In genomic region chr3:53080710-53081109, GRCm38 (mm10) we compare ENCODE assay signal across 27 mouse cellular contexts. TPM values are rescaled to one million over a fixed set of nuclear protein-coding genes. Genes with fewer than 3 reads are reported as not detected.
"Had no signal": no experiment of that assay in that cellular context is flagged by ENCODE, and none has a peak within 500 bp of the region (broad histone marks: within the 10 kb centered on the region; RNA-seq: fewer than 3 reads in every experiment).

No protein-coding gene starts in this region.

- DNase-seq: cerebellum, adult 8-10 months; cerebellum, adult 9-10 months; cerebellum, adult 9-11 months; cerebellum, postnatal 14 days; cerebellum, postnatal 36 days; embryo, embryonic 11 days; forebrain, postnatal 0 days; gastrocnemius, adult 2 months; gastrocnemius, postnatal 10 days; gastrocnemius, postnatal 14 days; gastrocnemius, postnatal 25 days; gastrocnemius, postnatal 36 days; heart, adult 18-20 months; heart, adult 2 months had no signal

- H3K4me1 ChIP-seq: embryonic facial prominence, embryonic 12.5 days; embryonic facial prominence, embryonic 13.5 days; embryonic facial prominence, embryonic 15.5 days; forebrain, embryonic 10.5 days; forebrain, embryonic 12.5 days; forebrain, embryonic 13.5 days; forebrain, embryonic 15.5 days had no signal

- H3K4me3 ChIP-seq: embryonic facial prominence, embryonic 12.5 days; embryonic facial prominence, embryonic 13.5 days; embryonic facial prominence, embryonic 15.5 days; erythroblast, embryonic 14.5 days; forebrain, embryonic 10.5 days; forebrain, embryonic 12.5 days; forebrain, embryonic 13.5 days; forebrain, embryonic 15.5 days; gastrocnemius, adult 2 months; heart, adult 2 months; heart, embryonic 10.5 days had no signal

- H3K4me2 ChIP-seq: embryonic facial prominence, embryonic 12.5 days; embryonic facial prominence, embryonic 13.5 days; embryonic facial prominence, embryonic 15.5 days; forebrain, embryonic 12.5 days; forebrain, embryonic 13.5 days; forebrain, embryonic 15.5 days; heart, embryonic 11.5 days had no signal

- H3K36me3 ChIP-seq: embryonic facial prominence, embryonic 12.5 days; embryonic facial prominence, embryonic 15.5 days; forebrain, embryonic 10.5 days; forebrain, embryonic 12.5 days; forebrain, embryonic 15.5 days had no signal

- H3K9ac ChIP-seq: embryonic facial prominence, embryonic 12.5 days; embryonic facial prominence, embryonic 13.5 days; embryonic facial prominence, embryonic 15.5 days; forebrain, embryonic 12.5 days; forebrain, embryonic 13.5 days; forebrain, embryonic 15.5 days; forebrain, postnatal 0 days had no signal

- H3K27ac ChIP-seq: embryonic facial prominence, embryonic 12.5 days; embryonic facial prominence, embryonic 13.5 days; embryonic facial prominence, embryonic 15.5 days; forebrain, embryonic 10.5 days; forebrain, embryonic 12.5 days; forebrain, embryonic 13.5 days; forebrain, embryonic 15.5 days; gastrocnemius, adult 2 months; heart, adult 2 months; heart, embryonic 10.5 days had no signal

- H3K27me3 ChIP-seq: embryonic facial prominence, embryonic 12.5 days; embryonic facial prominence, embryonic 13.5 days; embryonic facial prominence, embryonic 15.5 days; forebrain, embryonic 12.5 days; forebrain, embryonic 13.5 days; forebrain, embryonic 15.5 days had no signal

- H3K9me3 ChIP-seq: embryonic facial prominence, embryonic 12.5 days; embryonic facial prominence, embryonic 13.5 days; embryonic facial prominence, embryonic 15.5 days; forebrain, embryonic 10.5 days; forebrain, embryonic 12.5 days; forebrain, embryonic 13.5 days; forebrain, embryonic 15.5 days; heart, embryonic 10.5 days had no signal

- ATAC-seq: forebrain, embryonic 13.5 days; forebrain, embryonic 14.5 days; forebrain, embryonic 15.5 days; forebrain, embryonic 16.5 days; forebrain, postnatal 0 days had no signal

RNA-seq across cellular contexts. Expression of gene Lhfp, which starts 39.4 kb away (rescaled TPM):
- total RNA-seq: granulocyte monocyte progenitor cell, adult 5-6 weeks had no signal
- polyA plus RNA-seq: erythroblast, embryonic 14.5 days had no signal
